Mouse (Mus musculus) cerebellum, postnatal 25 days (tissue): ENCODE data around the gene Miox.

Source experiments
- DNase-seq, 2 experiments: peaks; one replicate each; pipeline ENCODE4 v3.0.0; 2021; ENCODE audit warnings: mixed read lengths in 2 of 2

The Miox gene

DNA sequence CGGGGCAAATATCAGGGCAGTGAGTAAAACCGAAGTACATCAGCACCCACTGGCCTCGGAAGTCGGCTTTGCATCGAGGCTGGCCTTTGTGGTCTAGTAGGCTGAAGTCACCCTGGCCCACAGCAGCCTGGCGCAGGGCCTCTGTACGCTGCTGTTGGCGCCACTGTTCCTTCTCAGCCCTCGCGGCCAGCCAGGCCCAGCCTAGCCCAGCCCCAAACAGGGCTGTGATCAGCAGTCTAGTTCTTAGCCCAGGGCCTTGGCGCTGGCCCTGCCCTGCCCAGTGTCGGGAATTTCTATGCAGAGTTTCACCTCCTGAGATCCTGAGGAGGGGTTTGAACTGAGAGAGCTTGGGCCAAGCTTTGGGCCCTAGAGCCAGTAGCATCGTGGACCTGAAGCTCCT, 37.9 kb downstream of the Miox start:
- no peak for DNase-seq

DNA sequence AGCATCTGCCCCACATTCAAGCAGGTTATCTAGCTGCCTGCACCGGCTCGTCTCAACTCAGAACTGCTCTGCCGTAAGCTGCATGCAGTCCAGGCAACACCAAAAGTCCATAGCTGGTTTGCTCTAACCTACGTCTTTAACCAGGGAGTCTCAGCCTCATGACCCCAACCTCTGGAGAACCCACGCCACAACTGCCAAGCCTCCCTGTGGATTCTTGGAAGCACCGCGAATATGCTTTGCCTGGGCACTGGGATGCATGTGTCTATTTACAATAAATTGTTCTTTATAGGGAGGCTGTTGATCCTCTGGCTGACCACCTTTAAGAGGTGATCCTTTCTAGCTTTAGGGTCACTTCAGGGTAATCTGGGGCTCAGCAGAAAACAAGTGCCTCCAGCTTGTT, 38.3 kb downstream of the Miox start:
- DNase-seq, result no peak

- peak; percentile 84 to 90 for DNase-seq
These were observed 39.0 kb downstream of the Miox start for GRCm38 (mm10) chr15:89373027-89373761.

GRCm38 (mm10) chr15:89373762-89374248, 39.6 kb downstream of the Miox start, which contains the start of gene Sco2:
Sco2 (minus strand) TSS chr15:89373846.
- DNase-seq, result peak; percentile 97 to 98

DNA sequence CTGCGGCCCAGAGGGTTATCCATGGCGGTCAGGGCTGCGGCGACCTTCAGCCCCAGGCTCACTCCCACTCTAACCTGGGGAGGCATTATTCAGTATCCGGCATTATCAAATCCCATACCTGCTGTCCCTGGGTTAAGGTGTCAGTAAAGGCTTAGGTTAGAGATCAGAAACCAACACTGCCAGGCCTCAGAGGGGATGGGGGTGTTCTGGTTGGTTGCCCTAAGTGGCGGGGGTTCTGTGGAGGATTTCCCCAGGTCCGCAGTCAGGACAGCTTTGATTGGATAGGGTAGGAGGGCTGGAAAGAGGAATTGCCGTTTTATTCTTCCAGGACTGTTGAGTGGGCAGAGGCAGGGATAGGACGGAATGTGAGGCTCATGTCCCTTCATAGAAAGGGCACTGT, 40.1 kb downstream of the Miox start:
- DNase-seq, result no peak

DNA sequence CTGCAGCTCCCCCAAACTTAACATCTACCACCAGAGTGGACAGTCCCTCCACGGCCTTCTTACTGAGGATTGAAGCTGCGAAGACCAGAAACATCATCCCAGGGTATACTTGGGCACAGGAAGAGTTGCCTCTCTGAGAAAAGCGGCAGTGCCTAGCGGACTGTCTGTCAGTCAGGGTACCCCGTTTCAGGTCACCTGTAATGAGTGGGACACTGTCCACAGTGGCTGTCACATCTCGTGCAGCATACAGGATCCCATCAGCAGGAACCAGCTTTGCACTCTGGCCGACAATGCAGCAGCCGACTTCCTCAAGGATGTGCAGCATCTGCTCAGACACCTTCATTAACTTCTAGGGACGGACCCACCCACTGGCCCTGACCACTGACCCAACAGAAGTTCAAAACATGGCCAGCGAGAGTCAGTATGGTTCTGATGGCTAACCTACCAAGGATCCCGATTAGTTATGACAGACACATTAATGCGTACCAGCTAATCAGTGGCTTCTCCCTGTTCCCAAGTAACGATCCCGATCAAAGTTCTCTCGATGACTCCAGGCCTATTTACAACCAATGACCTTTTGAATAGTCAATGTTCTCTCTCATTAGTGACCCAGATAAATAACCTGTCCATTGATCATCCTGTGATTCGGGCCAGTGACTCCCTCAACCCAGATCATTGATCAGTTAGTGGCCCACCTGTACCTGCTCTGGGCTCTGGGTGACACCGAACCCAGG, 40.8 kb downstream of the Miox start:
- DNase-seq, result no peak

GRCm38 (mm10) chr15:89376040-89376439, 41.8 kb downstream of the Miox start:
- DNase-seq, result peak in 1 of 2 experiments; percentile 28

DNA sequence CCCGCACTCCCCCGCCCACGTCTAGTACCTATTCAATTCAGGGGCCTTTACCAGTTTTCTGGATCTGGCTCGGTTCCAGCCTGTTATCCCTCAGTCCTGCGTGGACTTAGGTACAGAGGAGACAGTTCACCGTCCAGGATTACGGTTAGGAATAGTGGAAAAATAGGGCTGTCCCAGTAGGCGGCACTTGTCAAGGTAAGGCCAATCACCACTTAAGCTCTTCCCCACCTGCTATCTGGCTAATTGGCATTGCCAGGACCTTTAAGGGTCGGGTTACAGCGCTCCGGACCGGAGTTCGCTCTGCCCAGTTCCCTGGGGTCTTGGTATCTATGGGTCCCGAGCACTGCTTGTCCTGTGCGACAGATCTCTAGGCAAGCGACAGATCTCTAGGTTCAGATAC, 42.8 kb downstream of the Miox start, which contains the start of gene Tymp:
Gene Tymp (minus strand): TSS at position 83 of the 400 bp plus-strand sequence.
- peak in 1 of 2 experiments; percentile 31 for DNase-seq

GRCm38 (mm10) chr15:89377362-89377761, 43.2 kb downstream of the Miox start:
- peak in 1 of 2 experiments; percentile 33 for DNase-seq

DNA sequence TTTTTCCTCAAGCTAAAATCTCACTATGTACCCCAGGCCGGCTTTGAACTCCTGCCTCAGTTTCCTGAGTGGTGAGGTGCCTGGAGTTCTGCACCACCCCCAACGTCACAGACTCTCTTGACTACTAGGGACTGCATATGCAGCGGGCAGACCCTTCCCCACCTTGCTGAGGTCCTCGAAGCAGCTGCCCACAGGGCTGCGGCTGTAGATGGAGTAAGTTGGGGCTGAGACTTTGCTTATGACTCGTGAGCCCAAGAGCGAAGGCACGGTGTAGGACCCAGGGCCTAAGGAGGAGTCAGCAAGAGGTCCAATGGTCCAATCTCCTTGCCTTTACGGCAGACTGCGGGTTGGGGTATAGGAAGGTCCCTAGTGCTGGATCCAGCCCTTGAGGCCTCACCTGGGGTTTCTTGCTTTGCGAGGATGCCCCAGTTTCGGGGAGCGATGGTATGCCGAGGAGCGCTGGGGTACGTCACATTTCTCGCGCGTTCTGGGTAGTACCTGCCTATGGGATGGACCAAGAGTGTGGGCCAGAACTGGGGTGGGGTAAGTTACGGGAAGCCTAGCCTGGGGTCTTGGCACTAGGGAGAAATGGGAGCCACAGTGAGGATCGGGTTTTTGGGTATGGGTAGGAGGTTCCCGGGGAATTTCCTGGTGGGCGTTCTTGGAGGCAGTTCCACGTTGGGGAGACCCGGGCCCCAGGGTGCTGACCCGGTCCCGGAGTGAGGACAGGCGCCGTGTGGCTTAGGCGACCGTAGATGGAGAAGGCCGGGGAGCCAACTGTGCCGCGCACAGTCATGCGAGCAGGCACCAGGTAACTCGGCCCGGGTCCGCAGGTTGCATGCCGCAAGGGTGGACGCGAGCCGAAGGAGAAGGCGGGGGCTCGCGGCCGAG, 44.0 kb downstream of the Miox start:
- peak in 1 of 2 experiments; percentile 63 for DNase-seq

DNA sequence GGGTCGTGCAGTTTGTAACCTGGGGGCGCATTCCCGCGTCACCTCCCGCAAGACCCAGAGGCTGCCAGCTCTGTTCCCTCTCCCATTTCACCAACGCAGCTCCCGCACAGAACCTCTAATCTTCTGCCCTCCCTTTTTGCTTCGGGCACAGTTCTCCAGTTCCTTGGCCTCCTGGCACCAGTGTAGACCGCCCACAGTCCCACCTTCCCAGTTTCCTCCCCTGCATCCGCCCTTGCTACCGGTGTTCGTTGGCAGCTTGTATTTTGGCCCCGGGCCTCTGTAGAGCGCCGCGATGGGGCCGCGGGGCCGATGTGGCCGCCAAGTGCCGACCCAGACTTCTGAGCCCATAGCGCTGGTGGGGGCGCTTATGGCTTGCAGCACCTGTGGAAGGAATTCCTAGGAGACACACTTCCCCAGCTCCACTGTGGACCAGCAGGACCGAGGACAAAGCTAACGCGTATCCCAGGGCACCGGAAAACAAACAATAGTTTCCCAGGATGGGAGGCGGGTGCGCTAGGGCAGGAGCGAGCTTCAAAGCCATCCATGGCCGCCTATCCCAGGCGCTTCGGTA, 44.7 kb downstream of the Miox start, which contains the start of gene Odf3b:
Gene Odf3b (minus strand): TSS at position 452 of the 571 bp plus-strand sequence.
- peak; percentile 91 for DNase-seq

DNA sequence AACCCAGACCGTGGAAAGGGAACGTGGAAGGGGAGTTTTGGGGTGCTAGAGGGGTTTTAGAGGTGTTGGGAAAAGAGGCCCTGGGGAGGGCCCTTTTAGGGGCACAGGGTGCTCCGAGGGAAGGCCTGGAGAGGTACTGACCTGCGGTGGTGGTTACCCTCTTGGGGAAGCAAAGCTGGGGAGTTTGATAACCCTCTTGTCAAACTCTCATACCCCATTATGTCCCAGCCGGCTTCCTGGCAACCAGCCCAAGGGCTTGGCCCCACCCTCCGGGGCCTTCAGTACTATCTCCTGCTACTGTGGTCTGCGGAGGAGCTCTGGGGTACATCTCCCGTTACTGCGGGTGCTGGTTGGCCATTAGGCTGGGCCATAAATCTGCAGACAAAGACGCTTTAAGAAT, 45.2 kb downstream of the Miox start:
- peak; percentile 75 to 81 for DNase-seq

- DNase-seq, result no peak
These were observed 50.4 kb downstream of the Miox start, which contains the start of gene Klhdc7b for GRCm38 (mm10) chr15:89384617-89385016. Klhdc7b (plus strand) TSS chr15:89384917.
